Mouse (Mus musculus) cerebellum, postnatal 10 days (tissue): ENCODE data around the gene Plaur.
A peak's percentile ranks its signal among the peaks of the same experiment; 100 is the strongest.
"Not testable (repeated sequence)": the region's sequence is repeated elsewhere in the genome, so short reads cannot be mapped to it uniquely, and the experiment has no call there.

Experiments used
- DNase-seq, 2 experiments: peaks; one replicate each; pipeline ENCODE4 v3.0.0; 2021; ENCODE audit warnings: mixed read lengths in 2 of 2

Gene Plaur

GRCm38 (mm10) chr7:24480121-24480941 is 18.0 kb downstream of the Plaur start:
- peak in 1 of 2 experiments; percentile 38 for DNase-seq

GRCm38 (mm10) chr7:24480986-24481473 is 18.7 kb downstream of the Plaur start:
- peak in 1 of 2 experiments; percentile 61 for DNase-seq

DNA sequence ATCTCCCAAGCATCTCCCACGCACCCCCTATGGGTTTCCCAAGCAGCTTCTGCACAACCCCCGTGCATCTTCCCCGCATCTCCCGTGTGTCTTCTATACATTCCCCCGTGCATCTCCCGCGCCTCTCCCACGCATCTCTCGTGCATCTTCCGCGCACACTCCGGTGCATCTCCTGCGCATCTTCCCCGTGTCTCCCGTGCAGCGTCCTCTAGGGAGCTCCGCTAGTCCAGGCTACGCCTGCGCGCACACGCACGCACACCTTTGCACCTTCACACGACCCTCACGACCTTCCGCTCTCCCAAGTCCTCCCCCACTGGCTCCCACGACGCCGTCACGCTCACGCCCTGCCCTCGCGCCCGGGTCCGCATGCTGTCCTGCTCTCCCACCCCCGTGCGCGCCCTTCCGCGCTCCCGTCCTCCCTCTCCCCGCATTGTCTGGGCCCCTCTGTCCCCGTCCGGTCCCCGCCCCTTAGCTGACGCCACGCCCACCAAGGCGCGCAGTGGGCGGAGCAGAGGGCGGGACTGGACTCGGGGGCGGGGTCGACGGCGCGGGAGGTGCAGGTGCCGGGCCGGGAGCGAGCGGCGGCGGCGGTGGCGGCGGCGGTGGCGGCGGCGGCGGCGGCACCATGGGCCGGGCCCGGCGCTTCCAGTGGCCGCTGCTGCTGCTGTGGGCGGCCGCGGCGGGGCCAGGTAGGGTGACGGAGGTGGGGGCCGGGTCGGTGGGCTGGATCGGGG is 19.4 kb downstream of the Plaur start, which contains the start of gene Cadm4:
Gene Cadm4, plus strand, starts transcription at position 550 of the 734 bp plus-strand sequence.
- DNase-seq: peak; percentile 98

GRCm38 (mm10) chr7:24482208-24483020 is 20.1 kb downstream of the Plaur start:
- DNase-seq: no peak

DNA sequence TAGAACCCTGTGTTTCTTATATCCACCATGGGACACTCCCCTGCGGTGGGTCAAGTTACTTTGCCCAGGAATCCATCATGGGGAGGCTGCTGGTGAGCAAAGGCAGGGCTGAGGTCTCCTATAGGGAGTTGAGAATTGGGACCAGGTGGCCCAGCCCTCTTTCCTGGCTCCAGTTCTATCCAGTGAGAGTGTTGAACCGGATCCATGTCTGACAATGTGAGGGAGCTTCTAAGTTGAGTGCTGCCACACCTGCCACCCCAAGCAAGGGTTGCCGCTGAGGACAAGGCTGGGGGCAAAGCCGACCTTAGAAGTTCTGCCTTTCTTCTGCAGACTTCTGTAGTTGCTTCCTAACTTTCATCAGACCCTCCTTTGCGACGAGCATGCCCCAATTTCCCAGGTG is 21.0 kb downstream of the Plaur start:
- not testable (repeated sequence) for DNase-seq

DNA sequence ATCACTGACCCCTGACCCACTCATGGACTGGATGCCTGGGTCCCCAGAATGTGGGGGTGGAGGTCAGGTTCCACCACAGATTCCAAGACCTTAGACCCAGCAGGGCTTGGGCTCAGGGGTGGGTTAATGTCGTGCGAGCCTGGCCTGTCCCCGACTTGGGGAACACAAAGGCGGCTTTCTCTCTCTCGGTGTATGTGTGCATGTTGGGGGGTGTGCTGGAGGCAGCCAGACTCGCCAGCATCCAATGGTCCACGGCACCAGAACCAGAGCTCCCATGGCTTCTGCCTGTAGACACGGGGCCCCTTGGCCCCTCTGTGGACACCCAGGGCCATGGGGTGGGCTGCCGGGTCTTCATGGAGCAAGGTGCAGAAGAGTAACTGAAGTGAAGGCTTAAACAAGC is 23.2 kb downstream of the Plaur start:
- DNase-seq: no peak

GRCm38 (mm10) chr7:24486654-24487130 is 24.4 kb downstream of the Plaur start:
- DNase-seq: peak; percentile 58 to 62

- DNase-seq: no peak
Observed at GRCm38 (mm10) chr7:24487403-24487802, 25.1 kb downstream of the Plaur start.

DNA sequence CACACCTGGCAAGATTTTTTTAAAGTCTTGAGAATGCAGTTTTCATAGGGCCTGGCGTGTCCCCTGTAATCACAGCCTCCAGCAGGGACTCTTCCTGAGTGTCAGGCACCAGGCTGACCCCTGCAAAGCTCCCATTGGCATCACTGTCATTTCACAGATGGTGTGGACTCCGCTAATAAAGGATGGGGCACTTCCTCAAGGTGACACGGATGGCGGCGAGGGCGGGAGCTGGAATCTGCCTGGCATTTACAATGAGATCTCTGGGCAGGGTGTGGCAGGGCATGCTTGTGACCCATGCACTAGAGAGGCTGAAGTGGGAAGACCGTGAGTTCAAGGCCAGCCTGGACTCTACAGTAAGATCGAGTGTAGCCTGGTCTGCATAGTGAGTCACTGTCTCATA is 26.0 kb downstream of the Plaur start:
- DNase-seq: peak; percentile 67

DNA sequence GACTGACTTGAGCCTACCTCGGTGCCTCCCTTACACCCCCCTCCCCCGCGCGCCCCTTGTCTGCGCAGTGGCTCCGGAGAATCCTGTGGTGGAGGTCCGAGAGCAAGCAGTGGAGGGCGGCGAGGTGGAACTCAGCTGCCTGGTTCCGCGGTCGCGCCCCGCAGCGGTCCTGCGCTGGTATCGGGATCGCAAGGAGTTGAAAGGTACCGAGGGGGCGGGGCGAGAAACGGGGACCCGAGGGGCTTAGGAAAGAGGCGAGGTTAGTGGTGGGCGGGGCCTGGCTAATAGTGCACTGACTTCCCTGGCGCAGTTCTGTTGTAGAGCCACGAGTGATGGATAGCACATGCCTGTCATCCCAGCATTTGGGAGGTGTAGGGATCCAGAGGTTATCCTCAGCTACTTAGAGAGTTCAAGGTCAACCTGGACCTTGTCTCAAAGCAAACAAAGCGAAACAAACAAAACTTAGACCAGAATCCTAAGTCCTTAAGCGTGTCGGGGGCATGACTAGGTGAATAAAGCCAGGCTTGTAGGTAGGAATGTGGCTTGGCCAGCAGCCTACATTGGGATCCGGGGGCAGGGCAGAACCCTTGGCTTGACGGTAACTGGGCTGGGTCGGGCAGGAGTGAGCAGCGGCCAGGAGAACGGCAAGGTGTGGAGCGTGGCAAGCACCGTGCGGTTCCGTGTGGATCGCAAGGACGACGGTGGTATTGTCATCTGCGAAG is 37.7 kb downstream of the Plaur start:
- no peak for DNase-seq

DNA sequence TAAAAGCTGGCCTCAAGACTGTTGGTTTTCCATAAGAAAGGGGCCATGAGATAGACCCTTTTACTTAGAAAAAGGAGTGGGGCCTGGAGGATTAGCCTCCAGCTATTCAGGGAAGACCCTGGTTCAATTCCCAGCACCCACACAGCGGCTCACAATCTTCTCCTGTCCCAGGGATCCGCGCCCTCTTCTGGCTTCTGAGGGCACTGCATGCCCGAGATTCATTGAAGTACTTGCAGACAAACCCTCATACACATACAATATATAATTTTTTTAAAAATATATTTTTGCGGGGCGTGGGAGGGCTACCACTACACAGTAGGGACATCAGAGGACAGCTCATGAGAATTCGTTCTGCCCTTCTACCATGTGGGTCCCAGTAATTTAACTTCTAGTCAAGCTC is 38.6 kb downstream of the Plaur start:
- peak; percentile 66 to 77 for DNase-seq

DNA sequence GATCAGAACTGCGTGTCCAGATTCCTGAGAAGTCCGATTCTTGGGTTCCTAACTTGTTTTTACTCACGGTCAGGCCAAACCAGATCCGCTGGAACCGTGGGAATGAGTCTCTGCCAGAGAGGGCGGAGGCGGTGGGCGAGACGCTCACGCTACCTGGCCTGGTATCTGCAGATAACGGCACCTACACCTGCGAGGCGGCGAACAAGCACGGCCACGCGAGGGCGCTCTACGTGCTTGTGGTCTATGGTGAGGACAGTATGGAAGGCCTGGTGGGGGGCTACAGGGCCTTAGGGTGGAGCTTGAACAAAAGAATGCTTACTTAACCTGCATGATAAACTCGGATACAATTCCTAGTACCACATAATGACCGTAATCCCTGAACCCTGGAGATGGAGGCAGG is 39.2 kb downstream of the Plaur start:
- DNase-seq: peak; percentile 68

GRCm38 (mm10) chr7:24504004-24504403 is 41.7 kb downstream of the Plaur start:
- peak in 1 of 2 experiments; percentile 49 for DNase-seq

GRCm38 (mm10) chr7:24504868-24505267 is 42.6 kb downstream of the Plaur start:
- no peak for DNase-seq

DNA sequence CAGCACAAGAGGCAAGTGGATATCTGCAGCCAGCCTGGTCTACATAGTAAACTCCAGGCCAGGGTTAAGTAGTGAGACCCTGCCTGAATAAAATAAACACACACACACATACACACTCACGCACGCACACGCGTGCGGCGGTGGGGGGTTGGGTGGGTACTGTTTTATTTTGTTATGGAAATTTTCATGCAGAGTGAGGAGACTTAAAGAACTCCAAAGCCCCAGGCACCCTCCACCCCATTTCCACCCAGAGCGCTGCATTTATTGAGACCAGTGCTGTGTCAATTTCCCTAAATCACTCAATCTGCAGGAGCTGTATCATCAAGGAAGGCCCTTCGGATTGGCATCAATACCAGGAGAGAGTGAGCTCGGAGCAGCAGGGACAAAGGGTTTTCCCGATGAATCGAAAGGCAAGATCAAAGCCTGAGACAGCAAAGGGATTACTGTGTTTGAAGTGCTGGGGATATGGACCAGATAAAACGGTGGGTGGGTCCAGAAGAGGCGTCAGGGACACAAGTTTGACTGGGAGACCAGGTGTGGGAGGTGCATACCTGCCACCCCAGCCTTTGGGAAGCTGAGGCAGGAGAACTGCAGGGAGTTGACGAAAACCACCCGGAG is 43.3 kb downstream of the Plaur start:
- peak in 1 of 2 experiments; percentile 40 for DNase-seq

- peak; percentile 76 to 77 for DNase-seq
Observed at GRCm38 (mm10) chr7:24506065-24506459, 43.8 kb downstream of the Plaur start.

DNA sequence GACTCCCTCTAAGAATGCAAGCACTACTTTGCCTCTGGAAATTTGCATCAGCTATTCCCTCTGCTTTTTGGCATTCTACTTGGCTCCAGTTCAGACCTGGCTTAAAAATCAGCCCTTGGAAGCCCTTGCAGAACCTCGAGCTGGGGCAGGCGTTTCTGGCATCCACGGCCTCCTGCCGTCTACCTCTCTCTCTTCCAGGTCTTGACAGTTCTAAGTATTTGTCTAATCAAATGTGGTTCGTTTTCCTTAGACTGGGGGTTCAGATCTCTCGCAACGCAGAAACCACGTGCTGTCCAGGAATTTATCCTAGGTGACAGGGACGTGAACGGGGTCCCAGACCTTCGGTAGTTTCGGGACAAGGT is 44.2 kb downstream of the Plaur start:
- DNase-seq: peak; percentile 90 to 91

GRCm38 (mm10) chr7:24506838-24507725 is 44.8 kb downstream of the Plaur start, which contains the start of gene Zfp428:
Gene Zfp428 (plus strand): TSS chr7:24507006.
- peak; percentile 96 for DNase-seq

DNA sequence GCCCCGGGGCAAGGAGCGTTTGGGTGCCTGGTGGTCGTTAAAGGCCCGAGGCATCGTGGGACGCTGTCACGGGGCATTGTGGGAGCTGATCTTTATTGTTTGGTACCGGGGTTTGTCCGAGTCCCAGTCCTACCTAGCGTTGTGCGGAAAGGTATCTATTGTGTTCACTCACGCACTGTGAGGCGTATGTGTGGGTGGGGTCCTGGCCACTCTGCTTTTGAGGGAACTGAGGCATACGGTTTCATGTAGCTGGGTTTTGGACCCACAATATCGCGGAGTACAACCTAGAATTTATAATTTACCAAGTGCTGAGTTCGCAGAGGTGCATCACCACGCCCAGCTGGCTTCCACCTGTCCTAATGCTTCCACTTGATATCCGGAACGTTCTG is 45.4 kb downstream of the Plaur start:
- DNase-seq: no peak

DNA sequence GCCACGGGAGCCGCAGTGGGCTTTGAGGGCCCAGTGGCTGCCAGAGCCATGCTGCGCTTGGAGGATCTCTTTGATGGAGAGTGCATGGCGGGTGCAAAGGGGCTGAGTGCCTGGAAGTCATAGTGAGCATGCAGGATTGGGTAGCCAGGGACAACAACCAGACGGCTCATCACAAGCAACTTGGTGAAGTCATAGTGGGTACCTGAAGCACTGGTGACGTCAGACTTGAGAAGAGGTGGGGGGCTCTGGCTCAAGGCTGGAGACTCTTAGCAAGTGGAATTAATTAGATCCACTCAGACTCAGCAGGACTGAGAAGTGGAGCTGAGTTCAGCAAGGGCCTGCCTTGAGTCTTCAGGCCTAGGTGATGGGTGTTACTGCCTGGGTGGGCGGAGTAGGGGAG is 50.1 kb downstream of the Plaur start, which contains the start of gene AC161166.1:
Gene AC161166.1, minus strand, starts transcription at position 101 of the 400 bp plus-strand sequence.
- no peak for DNase-seq
